Mouse (Mus musculus) embryonic fibroblast, embryonic 13.5 days (primary cell): ENCODE measurements around the gene Araf.

Experiments
- CTCF ChIP-seq: IDR thresholded peaks from 2 replicates; pipeline ENCODE4 v1.5.1; 2011; ENCODE audit warnings: mild to moderate bottlenecking, control low read depth, low read length, moderate library complexity, borderline replicate concordance; ENCODE audit not compliant: insufficient read depth
- POLR2A ChIP-seq: IDR thresholded peaks from 2 replicates; pipeline ENCODE4 v1.6.1; 2011; ENCODE audit warnings: low read depth, mild to moderate bottlenecking, control low read depth, low read length, moderate library complexity

DNA sequence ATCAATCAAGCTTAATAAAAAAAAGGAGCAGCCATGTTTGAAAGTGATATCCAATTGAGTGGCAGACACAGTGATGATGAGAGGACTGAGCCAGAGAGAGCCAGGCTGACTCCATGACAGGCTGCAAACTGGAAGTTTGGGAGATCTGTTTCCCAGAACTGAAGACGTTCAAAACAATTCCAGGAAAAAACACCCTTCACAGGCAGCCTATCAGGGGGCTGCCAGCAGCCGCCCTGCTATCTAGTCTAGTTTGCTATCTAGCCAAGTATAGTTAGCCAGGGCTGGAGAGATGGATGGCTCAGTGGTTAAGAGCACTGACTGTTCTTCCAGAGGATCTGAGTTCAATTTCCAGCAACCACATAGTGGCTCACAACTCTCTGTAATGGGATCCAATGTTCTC, 10.3 kb upstream of the Araf start:
- TF ChIP-seq POLR2A (no peak), CTCF (no peak)
